Mouse (Mus musculus): ENCODE results near the gene Trim67. TPM values are rescaled to one million over a fixed set of nuclear protein-coding genes. Genes with fewer than 3 reads are reported as not detected.

The Trim67 gene
- polyA plus RNA-seq, 1 experiment from 2014 or later, result 1.1 TPM

- no peaks in the 10 kb centered on the region for H3K9me3 ChIP-seq (ENCODE audit: control insufficient read depth, low read depth, low read length)
- H3K4me1 ChIP-seq (ENCODE audit: control insufficient read depth, insufficient read depth, low read length), result peaks cover 4% of the 10 kb centered on the region; the same call in 1 of the 2 replicates
- H3K27me3 ChIP-seq (ENCODE audit: control insufficient read depth, insufficient read depth, low read length), result no peaks in the 10 kb centered on the region
- H3K9ac ChIP-seq (replicated peaks; ENCODE audit: low read depth, low read length), result no peak overlapping the region
- no peak overlapping the region for H3K4me3 ChIP-seq (ENCODE audit: low read depth, low read length)
- no peak overlapping the region for H3K4me2 ChIP-seq (replicated peaks; ENCODE audit: low read depth, low read length)
- ATAC-seq (ENCODE audit: insufficient number of reproducible peaks, insufficient read depth, low FRiP score, low read depth), result no peak
- H3K36me3 ChIP-seq (ENCODE audit: control insufficient read depth, insufficient read depth, low read length), result no peaks in the 10 kb centered on the region
- WGBS, result 89% methylated on average over 13 of the region's 13 CpGs
- no peak overlapping the region for H3K27ac ChIP-seq (ENCODE audit: low read length)
Measured at GRCm38 (mm10) chr8:124784613-124785012, 8.3 kb upstream of the Trim67 start.

GRCm38 (mm10) chr8:124790676-124791075 is 2.2 kb upstream of the Trim67 start:
- no peak overlapping the region for H3K4me3 ChIP-seq (ENCODE audit: low read depth, low read length)
- no peak overlapping the region for H3K27ac ChIP-seq (ENCODE audit: low read length)
- no peaks in the 10 kb centered on the region for H3K36me3 ChIP-seq (ENCODE audit: control insufficient read depth, insufficient read depth, low read length)
- no peak overlapping the region for H3K4me2 ChIP-seq (replicated peaks; ENCODE audit: low read depth, low read length)
- H3K9me3 ChIP-seq (ENCODE audit: control insufficient read depth, low read depth, low read length), result no peaks in the 10 kb centered on the region
- peaks cover 20% of the 10 kb centered on the region for H3K4me1 ChIP-seq (ENCODE audit: control insufficient read depth, insufficient read depth, low read length)
- 71% methylated on average over 4 of the region's 4 CpGs for WGBS
- H3K9ac ChIP-seq (replicated peaks; ENCODE audit: low read depth, low read length), result no peak overlapping the region
- ATAC-seq (ENCODE audit: insufficient number of reproducible peaks, insufficient read depth, low FRiP score, low read depth), result no peak
- peaks cover 29% of the 10 kb centered on the region for H3K27me3 ChIP-seq (ENCODE audit: control insufficient read depth, insufficient read depth, low read length)

GRCm38 (mm10) chr8:124791751-124792150 is 1.1 kb upstream of the Trim67 start:
- Histone ChIP-seq H3K27ac (ENCODE audit: low read length) (no peak overlapping the region), H3K9me3 (ENCODE audit: control insufficient read depth, low read depth, low read length) (no peaks in the 10 kb centered on the region), H3K4me1 (ENCODE audit: control insufficient read depth, insufficient read depth, low read length) (peaks cover 20% of the 10 kb centered on the region), H3K36me3 (ENCODE audit: control insufficient read depth, insufficient read depth, low read length) (no peaks in the 10 kb centered on the region), H3K27me3 (ENCODE audit: control insufficient read depth, insufficient read depth, low read length) (peaks cover 36% of the 10 kb centered on the region), H3K9ac (replicated peaks; ENCODE audit: low read depth, low read length) (no peak overlapping the region), H3K4me2 (replicated peaks; ENCODE audit: low read depth, low read length) (peak overlapping the region; percentile 99), H3K4me3 (ENCODE audit: low read depth, low read length) (peak overlapping the region; percentile 59; the same call in 1 of the 2 replicates)
- WGBS, result 44% methylated on average over 4 of the region's 4 CpGs
- ATAC-seq (ENCODE audit: insufficient number of reproducible peaks, insufficient read depth, low FRiP score, low read depth), result no peak

DNA sequence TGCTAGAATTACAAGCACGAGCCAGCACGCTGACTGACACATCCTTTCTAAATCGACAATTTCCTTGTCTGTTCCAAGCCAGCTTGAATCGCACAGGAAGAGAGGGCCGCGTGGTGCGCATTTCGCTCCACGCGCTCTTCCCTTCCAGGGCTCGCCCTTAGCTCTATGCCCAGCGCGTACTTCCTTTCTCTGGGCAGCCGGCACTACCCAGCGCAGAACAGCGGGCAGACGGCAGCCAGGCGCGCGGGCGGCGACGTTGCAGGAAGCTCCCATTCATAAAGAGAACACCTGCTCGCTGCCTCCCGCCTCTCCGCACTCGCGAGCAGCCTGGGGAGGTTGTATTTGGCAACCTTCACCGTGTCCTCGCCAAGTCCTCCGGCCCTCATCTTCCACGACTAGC is 706 bp upstream of the Trim67 start:
- peak overlapping the region; percentile 59 for H3K4me3 ChIP-seq (ENCODE audit: low read depth, low read length)
- no peak overlapping the region for H3K27ac ChIP-seq (ENCODE audit: low read length)
- peaks cover 20% of the 10 kb centered on the region for H3K4me1 ChIP-seq (ENCODE audit: control insufficient read depth, insufficient read depth, low read length)
- H3K9me3 ChIP-seq (ENCODE audit: control insufficient read depth, low read depth, low read length), result no peaks in the 10 kb centered on the region
- peak overlapping the region; percentile 99 for H3K4me2 ChIP-seq (replicated peaks; ENCODE audit: low read depth, low read length)
- no peaks in the 10 kb centered on the region for H3K36me3 ChIP-seq (ENCODE audit: control insufficient read depth, insufficient read depth, low read length)
- no peak for ATAC-seq (ENCODE audit: insufficient number of reproducible peaks, insufficient read depth, low FRiP score, low read depth)
- peaks cover 36% of the 10 kb centered on the region for H3K27me3 ChIP-seq (ENCODE audit: control insufficient read depth, insufficient read depth, low read length)
- no peak overlapping the region for H3K9ac ChIP-seq (replicated peaks; ENCODE audit: low read depth, low read length)
- WGBS, result under 1% methylated on average over 32 of the region's 32 CpGs

DNA sequence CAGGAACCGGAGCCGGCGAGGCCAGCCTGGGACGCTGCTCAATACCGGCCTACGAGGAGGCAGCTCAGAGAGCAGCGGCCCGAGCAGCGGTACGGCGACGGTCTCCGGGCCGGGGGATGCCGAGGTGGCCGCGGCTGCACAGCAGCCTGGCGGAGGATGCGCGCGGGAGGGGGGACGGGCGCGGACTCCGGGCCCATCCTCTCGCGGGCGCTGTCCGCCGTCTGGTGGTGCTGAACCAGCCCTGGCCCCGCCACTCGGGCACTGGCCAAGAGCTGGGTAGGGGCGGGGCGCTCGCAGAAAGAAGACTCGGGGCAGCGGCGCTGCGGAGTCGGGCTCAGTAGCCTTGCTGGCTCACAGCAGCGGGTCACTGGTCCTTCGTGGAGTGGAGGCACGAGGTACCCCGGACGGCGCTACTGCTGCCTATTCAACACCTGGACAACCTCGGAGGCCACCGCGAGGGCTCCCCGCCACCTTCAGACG is 320 bp downstream of the Trim67 start:
- no peaks in the 10 kb centered on the region for H3K9me3 ChIP-seq (ENCODE audit: control insufficient read depth, low read depth, low read length)
- H3K36me3 ChIP-seq (ENCODE audit: control insufficient read depth, insufficient read depth, low read length), result no peaks in the 10 kb centered on the region
- ATAC-seq (ENCODE audit: insufficient number of reproducible peaks, insufficient read depth, low FRiP score, low read depth), result peak; percentile 76
- 0% methylated on average over 50 of the region's 51 CpGs for WGBS
- H3K9ac ChIP-seq (replicated peaks; ENCODE audit: low read depth, low read length), result no peak overlapping the region
- peaks cover 36% of the 10 kb centered on the region for H3K27me3 ChIP-seq (ENCODE audit: control insufficient read depth, insufficient read depth, low read length)
- H3K4me1 ChIP-seq (ENCODE audit: control insufficient read depth, insufficient read depth, low read length), result peaks cover 20% of the 10 kb centered on the region
- H3K27ac ChIP-seq (ENCODE audit: low read length), result no peak overlapping the region
- peak overlapping the region; percentile 59 for H3K4me3 ChIP-seq (ENCODE audit: low read depth, low read length)
- H3K4me2 ChIP-seq (replicated peaks; ENCODE audit: low read depth, low read length), result peak overlapping the region; percentile 99

DNA sequence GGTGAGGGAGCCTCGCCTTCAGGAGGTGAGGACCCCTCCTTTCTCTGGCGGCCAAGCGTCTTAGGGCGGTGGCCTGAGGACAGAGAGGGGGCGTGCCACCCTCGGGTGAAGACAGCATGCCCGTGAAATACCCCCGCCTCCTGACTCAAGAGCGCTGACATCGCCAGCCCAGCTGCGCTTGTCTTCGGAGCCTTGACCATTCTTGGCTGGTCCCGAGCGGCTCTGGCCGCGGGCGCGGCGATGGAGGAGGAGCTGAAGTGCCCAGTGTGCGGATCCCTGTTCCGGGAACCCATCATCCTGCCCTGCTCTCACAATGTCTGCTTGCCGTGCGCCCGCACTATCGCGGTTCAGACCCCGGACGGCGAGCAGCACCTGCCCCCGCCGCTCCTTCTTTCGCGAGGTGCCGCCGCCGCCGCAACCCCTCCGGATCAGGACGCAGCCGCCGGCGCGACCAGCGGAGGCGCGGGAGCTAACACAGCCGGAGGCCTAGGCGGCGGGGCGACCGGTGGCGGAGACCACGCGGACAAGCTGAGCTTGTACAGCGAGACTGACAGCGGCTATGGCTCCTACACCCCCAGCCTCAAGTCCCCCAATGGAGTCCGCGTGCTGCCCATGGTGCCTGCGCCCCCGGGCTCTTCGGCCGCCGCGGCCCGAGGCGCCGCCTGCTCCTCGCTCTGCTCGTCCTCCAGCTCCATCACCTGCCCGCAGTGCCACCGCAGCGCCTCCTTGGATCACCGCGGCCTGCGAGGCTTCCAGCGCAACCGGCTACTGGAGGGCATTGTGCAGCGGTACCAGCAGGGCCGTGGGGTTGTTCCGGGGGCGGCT is 981 bp downstream of the Trim67 start:
- WGBS, result under 1% methylated on average over 72 of the region's 81 CpGs
- Histone ChIP-seq H3K9me3 (ENCODE audit: control insufficient read depth, low read depth, low read length) (no peaks in the 10 kb centered on the region), H3K4me1 (ENCODE audit: control insufficient read depth, insufficient read depth, low read length) (peaks cover 20% of the 10 kb centered on the region), H3K4me3 (ENCODE audit: low read depth, low read length) (peak overlapping the region; percentile 59), H3K36me3 (ENCODE audit: control insufficient read depth, insufficient read depth, low read length) (no peaks in the 10 kb centered on the region), H3K4me2 (replicated peaks; ENCODE audit: low read depth, low read length) (peak overlapping the region; percentile 99), H3K27ac (ENCODE audit: low read length) (no peak overlapping the region), H3K27me3 (ENCODE audit: control insufficient read depth, insufficient read depth, low read length) (peaks cover 36% of the 10 kb centered on the region), H3K9ac (replicated peaks; ENCODE audit: low read depth, low read length) (no peak overlapping the region)
- peak; percentile 15; the same call in 1 of the 2 replicates for ATAC-seq (ENCODE audit: insufficient number of reproducible peaks, insufficient read depth, low FRiP score, low read depth)

GRCm38 (mm10) chr8:124794486-124794780 is 1.5 kb downstream of the Trim67 start:
- Histone ChIP-seq H3K36me3 (ENCODE audit: control insufficient read depth, insufficient read depth, low read length) (no peaks in the 10 kb centered on the region), H3K9me3 (ENCODE audit: control insufficient read depth, low read depth, low read length) (no peaks in the 10 kb centered on the region), H3K4me1 (ENCODE audit: control insufficient read depth, insufficient read depth, low read length) (peaks cover 20% of the 10 kb centered on the region), H3K4me2 (replicated peaks; ENCODE audit: low read depth, low read length) (peak overlapping the region; percentile 99), H3K27ac (ENCODE audit: low read length) (no peak overlapping the region), H3K4me3 (ENCODE audit: low read depth, low read length) (peak overlapping the region; percentile 59), H3K9ac (replicated peaks; ENCODE audit: low read depth, low read length) (no peak overlapping the region), H3K27me3 (ENCODE audit: control insufficient read depth, insufficient read depth, low read length) (peaks cover 36% of the 10 kb centered on the region)
- 0 out of 2 replicates have a peak, but pooled peaks have one; percentile 24 for ATAC-seq (ENCODE audit: insufficient number of reproducible peaks, insufficient read depth, low FRiP score, low read depth)
- WGBS, result 0% methylated on average over 25 of the region's 25 CpGs

DNA sequence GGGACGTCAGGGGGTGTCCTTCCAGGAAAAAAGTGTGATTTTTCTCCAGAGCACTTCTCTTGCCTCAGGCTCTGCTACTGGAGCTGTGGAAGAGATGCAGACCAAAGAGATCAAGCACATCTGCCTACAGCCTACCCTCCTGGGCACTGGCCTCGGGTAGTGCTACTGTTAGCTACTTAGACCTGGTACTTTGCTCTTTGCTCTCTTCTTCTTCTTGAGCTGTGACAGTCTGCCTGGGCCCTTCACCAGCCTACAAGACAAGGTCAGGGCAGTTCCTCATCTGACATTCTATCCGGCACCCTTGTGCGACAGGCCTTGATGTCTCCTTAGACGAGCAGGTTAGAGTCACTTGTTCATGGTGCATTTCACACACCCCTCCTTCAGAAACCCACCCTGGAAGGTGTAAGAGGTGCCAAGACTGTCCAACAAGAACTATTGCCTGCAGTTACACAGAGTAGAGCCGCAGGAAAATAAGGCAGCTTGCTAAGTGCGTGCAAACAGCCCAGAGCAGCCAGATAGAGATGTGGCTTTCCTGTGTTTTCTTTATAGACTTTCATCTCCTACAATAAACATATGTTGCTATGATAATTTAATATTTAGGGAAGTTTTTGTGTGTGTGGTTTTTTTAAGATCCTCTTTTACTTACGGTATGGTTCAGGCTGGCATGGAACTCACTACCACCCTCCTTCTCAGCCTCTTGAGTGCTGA is 3.0 kb downstream of the Trim67 start:
- WGBS, result 67% methylated on average over 8 of the region's 8 CpGs
- Histone ChIP-seq H3K4me2 (replicated peaks; ENCODE audit: low read depth, low read length) (no peak overlapping the region), H3K9ac (replicated peaks; ENCODE audit: low read depth, low read length) (no peak overlapping the region), H3K36me3 (ENCODE audit: control insufficient read depth, insufficient read depth, low read length) (no peaks in the 10 kb centered on the region), H3K27ac (ENCODE audit: low read length) (no peak overlapping the region), H3K4me3 (ENCODE audit: low read depth, low read length) (no peak overlapping the region), H3K9me3 (ENCODE audit: control insufficient read depth, low read depth, low read length) (no peaks in the 10 kb centered on the region), H3K27me3 (ENCODE audit: control insufficient read depth, insufficient read depth, low read length) (peaks cover 36% of the 10 kb centered on the region), H3K4me1 (ENCODE audit: control insufficient read depth, insufficient read depth, low read length) (peaks cover 20% of the 10 kb centered on the region)
- ATAC-seq (ENCODE audit: insufficient number of reproducible peaks, insufficient read depth, low FRiP score, low read depth), result no peak
